Mouse (Mus musculus): ENCODE data around the gene Smim6. TPM values are rescaled to one million over a fixed set of nuclear protein-coding genes. Genes with fewer than 3 reads are reported as not detected.

Gene Smim6
- total and polyA plus RNA-seq, 3 experiments: 0.29 TPM; not detected in 2

GRCm38 (mm10) chr11:115906116-115906515, 5.7 kb upstream of the Smim6 start:
- H3K4me1 ChIP-seq (ENCODE audit: control insufficient read depth, insufficient read depth, low read length): peaks cover 21% of the 10 kb centered on the region
- no peak overlapping the region for H3K4me3 ChIP-seq
- TF ChIP-seq EP300 (IDR thresholded peaks at IDR 0.05; ENCODE audit: insufficient read depth, low read depth, low read length): no peak
- no peak for TF ChIP-seq POLR2A (IDR thresholded peaks at IDR 0.05; ENCODE audit: insufficient read depth, low read depth, low read length)
- no peak for TF ChIP-seq CTCF (IDR thresholded peaks at IDR 0.05)
- intact Hi-C loops (cut with DNase I): no loop called here
- H3K27ac ChIP-seq: no peak overlapping the region
- WGBS: 69% methylated on average over 3 of the region's 3 CpGs
- no peak for DNase-seq
- no peaks in the 10 kb centered on the region for H3K27me3 ChIP-seq (ENCODE audit: control insufficient read depth, insufficient read depth, low read length)
- H3K9ac ChIP-seq (ENCODE audit: low read depth, low read length): no peak overlapping the region
- no peaks in the 10 kb centered on the region for H3K79me2 ChIP-seq (replicated peaks; ENCODE audit: control insufficient read depth, insufficient read depth, low read length)
- no peaks in the 10 kb centered on the region; the same call in 1 of the 2 replicates for H3K36me3 ChIP-seq (ENCODE audit: control insufficient read depth, insufficient read depth, low read length)

DNA sequence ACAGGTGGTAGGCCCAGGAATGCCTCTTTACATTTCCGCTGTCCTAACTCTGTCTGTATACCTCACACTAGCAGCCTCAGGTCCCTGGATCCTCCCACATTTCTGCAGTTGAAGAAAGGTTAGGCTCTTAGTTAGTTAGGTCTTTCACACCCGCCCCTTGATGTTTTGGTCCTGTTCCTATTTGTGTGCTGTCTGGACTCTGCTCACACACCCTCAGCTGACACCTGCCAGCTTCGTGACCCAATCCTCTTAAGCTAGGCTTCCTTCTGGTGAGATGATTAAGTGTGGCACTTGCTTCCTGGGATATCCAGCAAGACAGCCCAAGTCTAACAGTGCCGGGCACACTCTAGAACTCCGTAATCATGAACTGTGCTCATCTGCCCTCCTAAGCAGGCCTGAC, 5.3 kb upstream of the Smim6 start:
- Histone ChIP-seq H3K4me1 (ENCODE audit: control insufficient read depth, insufficient read depth, low read length) (peaks cover 21% of the 10 kb centered on the region), H3K27ac (no peak overlapping the region; the same call in 1 of the 2 replicates), H3K36me3 (ENCODE audit: control insufficient read depth, insufficient read depth, low read length) (no peaks in the 10 kb centered on the region; the same call in 1 of the 2 replicates), H3K79me2 (replicated peaks; ENCODE audit: control insufficient read depth, insufficient read depth, low read length) (no peaks in the 10 kb centered on the region), H3K9ac (ENCODE audit: low read depth, low read length) (peak overlapping the region; percentile 6), H3K27me3 (ENCODE audit: control insufficient read depth, insufficient read depth, low read length) (no peaks in the 10 kb centered on the region), H3K4me3 (no peak overlapping the region)
- WGBS: 81% methylated on average over 5 of the region's 5 CpGs
- TF ChIP-seq POLR2A (IDR thresholded peaks at IDR 0.05; ENCODE audit: insufficient read depth, low read depth, low read length) (no peak), EP300 (IDR thresholded peaks at IDR 0.05; ENCODE audit: insufficient read depth, low read depth, low read length) (no peak), CTCF (IDR thresholded peaks at IDR 0.05) (no peak)
- intact Hi-C loops (cut with DNase I): no loop called here
- no peak for DNase-seq

- Histone ChIP-seq H3K9ac (ENCODE audit: low read depth, low read length) (no peak overlapping the region), H3K4me1 (ENCODE audit: control insufficient read depth, insufficient read depth, low read length) (peaks cover 7% of the 10 kb centered on the region; the same call in 1 of the 2 replicates), H3K27me3 (ENCODE audit: control insufficient read depth, insufficient read depth, low read length) (no peaks in the 10 kb centered on the region), H3K4me3 (no peak overlapping the region), H3K79me2 (replicated peaks; ENCODE audit: control insufficient read depth, insufficient read depth, low read length) (no peaks in the 10 kb centered on the region), H3K27ac (no peak overlapping the region), H3K36me3 (ENCODE audit: control insufficient read depth, insufficient read depth, low read length) (no peaks in the 10 kb centered on the region; the same call in 1 of the 2 replicates)
- 30% methylated on average over 5 of the region's 5 CpGs for WGBS
- DNase-seq: no peak
- intact Hi-C loops (cut with DNase I): no loop called here
- TF ChIP-seq EP300 (IDR thresholded peaks at IDR 0.05; ENCODE audit: insufficient read depth, low read depth, low read length) (no peak), POLR2A (IDR thresholded peaks at IDR 0.05; ENCODE audit: insufficient read depth, low read depth, low read length) (no peak), CTCF (IDR thresholded peaks at IDR 0.05) (no peak)
Observed at GRCm38 (mm10) chr11:115911134-115911561, 669 bp upstream of the Smim6 start.

DNA sequence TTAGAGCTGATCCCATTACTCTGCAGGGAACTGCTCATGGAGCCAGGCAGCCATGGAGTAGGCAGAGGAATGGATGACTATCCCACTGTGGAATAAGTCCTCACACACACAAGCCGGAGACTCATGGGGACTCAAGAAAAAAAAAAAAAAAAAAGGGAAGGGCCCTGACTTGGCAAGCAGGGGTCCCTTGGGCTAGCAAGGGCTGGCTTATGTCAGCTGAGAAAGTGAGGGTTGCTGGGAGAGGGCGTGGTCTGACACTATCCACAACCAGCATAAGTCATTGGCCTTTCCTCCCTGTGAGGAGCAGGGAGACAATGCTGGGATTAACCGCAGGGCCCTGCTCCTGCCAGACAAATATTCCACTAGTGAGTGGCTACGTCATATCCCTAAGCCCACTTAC, 4.8 kb downstream of the Smim6 start:
- no peak for DNase-seq
- H3K27ac ChIP-seq: no peak overlapping the region
- intact Hi-C loops (cut with DNase I): no loop called here
- H3K4me1 ChIP-seq (ENCODE audit: control insufficient read depth, insufficient read depth, low read length): no peaks in the 10 kb centered on the region; the same call in 1 of the 2 replicates
- H3K79me2 ChIP-seq (replicated peaks; ENCODE audit: control insufficient read depth, insufficient read depth, low read length): no peaks in the 10 kb centered on the region
- H3K36me3 ChIP-seq (ENCODE audit: control insufficient read depth, insufficient read depth, low read length): no peaks in the 10 kb centered on the region
- no peak overlapping the region for H3K4me3 ChIP-seq
- no peak overlapping the region for H3K9ac ChIP-seq (ENCODE audit: low read depth, low read length)
- H3K27me3 ChIP-seq (ENCODE audit: control insufficient read depth, insufficient read depth, low read length): no peaks in the 10 kb centered on the region
- WGBS: 79% methylated on average over 4 of the region's 4 CpGs
- TF ChIP-seq CTCF (IDR thresholded peaks at IDR 0.05) (no peak), POLR2A (IDR thresholded peaks at IDR 0.05; ENCODE audit: insufficient read depth, low read depth, low read length) (no peak), EP300 (IDR thresholded peaks at IDR 0.05; ENCODE audit: insufficient read depth, low read depth, low read length) (no peak)

- intact Hi-C loops (cut with DNase I): no loop called here
- no peak overlapping the region for H3K9ac ChIP-seq (ENCODE audit: low read depth, low read length)
- no peaks in the 10 kb centered on the region for H3K27me3 ChIP-seq (ENCODE audit: control insufficient read depth, insufficient read depth, low read length)
- 87% methylated on average over 5 of the region's 5 CpGs for WGBS
- no peak overlapping the region for H3K27ac ChIP-seq
- no peak for DNase-seq
- no peaks in the 10 kb centered on the region for H3K4me1 ChIP-seq (ENCODE audit: control insufficient read depth, insufficient read depth, low read length)
- H3K36me3 ChIP-seq (ENCODE audit: control insufficient read depth, insufficient read depth, low read length): no peaks in the 10 kb centered on the region
- no peaks in the 10 kb centered on the region for H3K79me2 ChIP-seq (replicated peaks; ENCODE audit: control insufficient read depth, insufficient read depth, low read length)
- no peak overlapping the region for H3K4me3 ChIP-seq
- TF ChIP-seq POLR2A (IDR thresholded peaks at IDR 0.05; ENCODE audit: insufficient read depth, low read depth, low read length): no peak
- no peak for TF ChIP-seq EP300 (IDR thresholded peaks at IDR 0.05; ENCODE audit: insufficient read depth, low read depth, low read length)
- no peak for TF ChIP-seq CTCF (IDR thresholded peaks at IDR 0.05)
Observed at GRCm38 (mm10) chr11:115918637-115919036, 6.8 kb downstream of the Smim6 start.

DNA sequence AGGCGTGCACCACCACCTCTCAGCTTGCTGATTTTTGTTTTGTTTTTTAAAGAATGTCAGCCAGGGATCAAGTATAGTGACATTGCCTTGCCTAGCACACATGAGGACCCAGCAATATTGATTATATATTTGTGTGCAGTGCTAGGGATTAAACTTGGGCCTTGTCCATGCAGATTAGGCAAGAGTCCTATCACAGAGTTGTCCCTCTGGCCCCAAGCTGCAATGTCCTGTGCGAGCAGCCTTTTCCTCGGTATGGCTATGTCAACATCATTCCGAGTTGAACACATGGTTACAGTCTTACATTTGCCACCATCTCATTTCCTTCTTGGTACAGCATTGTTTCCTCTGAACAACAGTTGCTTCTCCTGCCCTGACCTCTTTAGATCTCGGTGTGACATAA, 7.3 kb downstream of the Smim6 start:
- Histone ChIP-seq H3K79me2 (replicated peaks; ENCODE audit: control insufficient read depth, insufficient read depth, low read length) (no peaks in the 10 kb centered on the region), H3K27ac (no peak overlapping the region), H3K4me3 (no peak overlapping the region), H3K36me3 (ENCODE audit: control insufficient read depth, insufficient read depth, low read length) (no peaks in the 10 kb centered on the region), H3K4me1 (ENCODE audit: control insufficient read depth, insufficient read depth, low read length) (no peaks in the 10 kb centered on the region), H3K9ac (ENCODE audit: low read depth, low read length) (no peak overlapping the region), H3K27me3 (ENCODE audit: control insufficient read depth, insufficient read depth, low read length) (no peaks in the 10 kb centered on the region)
- no peak for TF ChIP-seq EP300 (IDR thresholded peaks at IDR 0.05; ENCODE audit: insufficient read depth, low read depth, low read length)
- no peak for TF ChIP-seq POLR2A (IDR thresholded peaks at IDR 0.05; ENCODE audit: insufficient read depth, low read depth, low read length)
- TF ChIP-seq CTCF (IDR thresholded peaks at IDR 0.05): no peak
- intact Hi-C loops (cut with DNase I): no loop called here
- WGBS: 82% methylated on average over 5 of the region's 5 CpGs
- DNase-seq: no peak
